Mouse (Mus musculus) spleen, adult 2 months (tissue): ENCODE data around the gene Ube2v1. TPM values are rescaled to one million over a fixed set of nuclear protein-coding genes. Genes with fewer than 3 reads are reported as not detected.

ENCODE experiments used
- DNase-seq, 2 experiments: peaks; one replicate each; pipeline versions ENCODE4 v3.0.0 to v3.0.0-alpha.2; 2012 to 2021; ENCODE audit warnings: low spot score in 2 of 2, low read depth in 1 of 2
- H3K27ac ChIP-seq: fragments of 200-500 bp; 2 replicates; pipeline ENCODE4 v1.5.1; 2012; ENCODE audit warnings: low read length, inconsistent platforms; ENCODE audit not compliant: insufficient read depth
- H3K27me3 ChIP-seq: fragments of 200-500 bp; 2 replicates; pipeline ENCODE4 v1.6.1; 2012; ENCODE audit warnings: mild to moderate bottlenecking, moderate library complexity, low read length, inconsistent platforms; ENCODE audit not compliant: control insufficient read depth, insufficient read depth
- H3K36me3 ChIP-seq: fragments of 200-500 bp; 2 replicates; pipeline ENCODE4 v1.6.1; 2012; ENCODE audit warnings: mild to moderate bottlenecking, low read length, inconsistent platforms; ENCODE audit not compliant: control insufficient read depth, insufficient read depth
- H3K4me1 ChIP-seq: fragments of 200-500 bp; 2 replicates; pipeline ENCODE4 v1.6.1; 2011; ENCODE audit warnings: inconsistent platforms; ENCODE audit not compliant: control insufficient read depth, insufficient read depth, insufficient read length
- H3K4me3 ChIP-seq: fragments of 200-500 bp; 2 replicates; pipeline ENCODE4 v1.5.1; 2011; ENCODE audit warnings: mild to moderate bottlenecking, inconsistent platforms; ENCODE audit not compliant: insufficient read depth, insufficient read length; ENCODE audit errors: extremely low read depth
- CTCF ChIP-seq: fragments of 200-500 bp; IDR thresholded peaks from 2 replicates; pipeline ENCODE4 v1.5.1; 2011; ENCODE audit warnings: mild to moderate bottlenecking, inconsistent platforms; ENCODE audit not compliant: insufficient read depth, insufficient read length, insufficient replicate concordance; ENCODE audit errors: extremely low read depth
- POLR2A ChIP-seq: fragments of 200-500 bp; IDR thresholded peaks from 2 replicates; pipeline ENCODE4 v1.6.1; 2011; ENCODE audit warnings: low read depth, low read length, inconsistent platforms
- WGBS: fragments of 180-500 bp; shearing (Covaris S2); methylation state at CpG from one replicate; pipeline ENCODE4 v1.1.7; 2018; 5-methylcytosine and 5-hydroxymethylcytosine counted together
- polyA plus RNA-seq: library from polyadenylated mRNA; depleted of rRNA; stranded (reverse); fragments of >200 nt; gene quantifications from 2 replicates; pipeline ENCODE4 v1.2.3, GENCODE M21; 2012

Gene Ube2v1
- polyA plus RNA-seq, 1 experiment = 85.2 TPM

- WGBS = 89% methylated on average over 4 of the region's 4 CpGs
- peak overlapping the region; percentile 59 for H3K27ac ChIP-seq
Measured at GRCm38 (mm10) chr2:167593551-167594250, 38.2 kb downstream of the Ube2v1 start.

GRCm38 (mm10) chr2:167588774-167589577 is 42.9 kb downstream of the Ube2v1 start:
- Histone ChIP-seq H3K27me3 (no peaks in the 10 kb centered on the region), H3K4me3 (peak overlapping the region; percentile 73), H3K27ac (peak overlapping the region; percentile 95), H3K4me1 (peaks cover 3% of the 10 kb centered on the region; the same call in 1 of the 2 replicates), H3K36me3 (no peaks in the 10 kb centered on the region; the same call in 1 of the 2 replicates)
- under 1% methylated on average over 21 of the region's 21 CpGs for WGBS
- TF ChIP-seq CTCF (no peak), POLR2A (peak; percentile 54)
- DNase-seq = peak; percentile 31 to 77

More at GRCm38 (mm10) chr2:167593551-167594250, 38.2 kb downstream of the Ube2v1 start:
- no peaks in the 10 kb centered on the region for H3K27me3 ChIP-seq
- TF ChIP-seq POLR2A = no peak
- TF ChIP-seq CTCF = no peak
- no peak overlapping the region for H3K4me3 ChIP-seq
- no peaks in the 10 kb centered on the region; the same call in 1 of the 2 replicates for H3K4me1 ChIP-seq
- no peaks in the 10 kb centered on the region for H3K36me3 ChIP-seq
- DNase-seq = no peak

GRCm38 (mm10) chr2:167586976-167587375 is 44.9 kb downstream of the Ube2v1 start:
- H3K4me3 ChIP-seq = no peak overlapping the region

GRCm38 (mm10) chr2:167586041-167586440 is 45.9 kb downstream of the Ube2v1 start:
- no peak overlapping the region for H3K4me3 ChIP-seq
- peak in 1 of 2 experiments; percentile 15 for DNase-seq
- WGBS = 84% methylated on average over 8 of the region's 8 CpGs
- H3K4me1 ChIP-seq = peaks cover 3% of the 10 kb centered on the region; the same call in 1 of the 2 replicates
- H3K36me3 ChIP-seq = peaks cover 1% of the 10 kb centered on the region
- TF ChIP-seq CTCF (no peak), POLR2A (no peak)
- H3K27ac ChIP-seq = peak overlapping the region; percentile 57
- no peaks in the 10 kb centered on the region for H3K27me3 ChIP-seq

More at GRCm38 (mm10) chr2:167586976-167587375, 44.9 kb downstream of the Ube2v1 start:
- TF ChIP-seq POLR2A = no peak
- no peak for TF ChIP-seq CTCF
- H3K27me3 ChIP-seq = no peaks in the 10 kb centered on the region
- peak overlapping the region; percentile 18; the same call in 1 of the 2 replicates for H3K27ac ChIP-seq
- peaks cover 3% of the 10 kb centered on the region; the same call in 1 of the 2 replicates for H3K4me1 ChIP-seq
- DNase-seq = no peak
- 70% methylated on average over 9 of the region's 9 CpGs for WGBS
- H3K36me3 ChIP-seq = peaks cover 1% of the 10 kb centered on the region

- H3K27me3 ChIP-seq = no peaks in the 10 kb centered on the region
- no peak for DNase-seq
- no peak overlapping the region for H3K4me3 ChIP-seq
- H3K36me3 ChIP-seq = peaks cover 1% of the 10 kb centered on the region
- peak overlapping the region; percentile 8; the same call in 1 of the 2 replicates for H3K27ac ChIP-seq
- H3K4me1 ChIP-seq = peaks cover 3% of the 10 kb centered on the region; the same call in 1 of the 2 replicates
- WGBS = 92% methylated on average over 2 of the region's 2 CpGs
- no peak for TF ChIP-seq CTCF
- no peak for TF ChIP-seq POLR2A
Measured at GRCm38 (mm10) chr2:167585273-167585672, 46.6 kb downstream of the Ube2v1 start.

- H3K36me3 ChIP-seq = peaks cover 1% of the 10 kb centered on the region
- no peak overlapping the region for H3K4me3 ChIP-seq
- WGBS = 66% methylated on average over 10 of the region's 10 CpGs
- H3K27me3 ChIP-seq = no peaks in the 10 kb centered on the region
- peaks cover 9% of the 10 kb centered on the region; the same call in 1 of the 2 replicates for H3K4me1 ChIP-seq
- no peak for DNase-seq
- TF ChIP-seq POLR2A (no peak), CTCF (no peak)
- H3K27ac ChIP-seq = no peak overlapping the region
Measured at GRCm38 (mm10) chr2:167583161-167583952, 48.5 kb downstream of the Ube2v1 start.
